Mouse (Mus musculus): ENCODE measurements around the gene Son. TPM values are rescaled to one million over a fixed set of nuclear protein-coding genes. Genes with fewer than 3 reads are reported as not detected.

Gene Son
- 542 and 583 TPM in 2 replicates for total RNA-seq (2017)

DNA sequence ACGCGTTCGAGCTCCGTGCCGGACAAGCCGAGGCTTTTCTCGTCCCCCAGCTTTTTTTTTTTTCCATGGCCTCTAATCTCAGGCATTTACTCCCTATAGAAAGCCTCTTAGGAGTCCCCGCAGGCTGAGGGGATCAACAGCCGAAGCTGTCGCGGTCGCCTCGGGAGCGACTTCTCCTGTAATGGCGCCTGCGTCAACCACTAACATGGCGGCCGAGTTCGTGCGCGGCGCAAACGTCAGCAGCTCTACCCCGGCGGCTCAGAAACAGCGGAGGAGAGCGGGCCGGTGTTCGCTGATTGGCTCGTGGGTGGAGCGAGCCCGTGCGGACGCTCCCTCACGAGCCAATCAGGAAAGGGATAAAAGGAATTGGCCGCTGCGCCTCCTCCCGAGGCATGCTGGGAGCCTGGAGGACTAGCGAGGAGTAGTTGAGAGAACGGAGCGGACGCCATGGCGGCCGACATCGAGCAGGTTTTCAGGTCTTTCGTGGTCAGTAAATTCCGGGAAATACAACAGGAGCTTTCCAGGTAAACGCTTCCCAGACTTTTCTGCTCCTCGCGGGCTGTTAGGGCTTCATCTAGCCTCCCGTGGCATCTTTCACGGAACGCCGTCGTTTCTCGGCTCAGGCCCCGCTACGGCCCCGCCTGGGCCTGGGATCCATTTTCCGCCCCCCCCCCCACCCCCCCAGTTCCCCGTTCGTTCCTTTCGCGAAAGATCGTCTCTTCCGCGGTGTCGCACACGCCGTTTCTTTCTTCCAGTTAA, at the start of gene Son:
Gene Son (plus strand): TSS at position 46 of the 759 bp plus-strand sequence.
- ATAC-seq (ENCODE audit: extremely low read depth, insufficient number of reproducible peaks, low FRiP score, poor library complexity, severe bottlenecking) = peak; percentile 93

DNA sequence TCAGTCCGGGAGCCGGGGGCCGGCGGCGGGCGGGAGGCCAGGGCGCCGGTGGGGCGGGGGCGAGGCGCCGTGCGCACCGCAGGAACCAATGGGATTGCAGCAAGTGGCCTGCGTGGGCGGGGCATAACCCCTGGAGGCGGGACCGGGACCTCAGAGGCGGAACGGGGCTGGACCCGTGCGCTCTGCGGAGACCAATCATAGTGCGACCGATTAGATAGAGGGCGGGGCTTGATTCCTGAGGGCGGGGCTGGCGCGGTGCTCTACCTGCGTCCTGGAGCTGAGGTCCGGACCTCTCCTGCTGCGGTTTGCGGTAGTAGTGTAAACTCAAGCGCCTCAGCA, 49.7 kb upstream of the Son start, which contains the start of gene Tmem50b:
Gene Tmem50b (minus strand): TSS at position 129 of the 339 bp plus-strand sequence.
- ATAC-seq (ENCODE audit: extremely low read depth, insufficient number of reproducible peaks, low FRiP score, poor library complexity, severe bottlenecking) = peak; percentile 95

DNA sequence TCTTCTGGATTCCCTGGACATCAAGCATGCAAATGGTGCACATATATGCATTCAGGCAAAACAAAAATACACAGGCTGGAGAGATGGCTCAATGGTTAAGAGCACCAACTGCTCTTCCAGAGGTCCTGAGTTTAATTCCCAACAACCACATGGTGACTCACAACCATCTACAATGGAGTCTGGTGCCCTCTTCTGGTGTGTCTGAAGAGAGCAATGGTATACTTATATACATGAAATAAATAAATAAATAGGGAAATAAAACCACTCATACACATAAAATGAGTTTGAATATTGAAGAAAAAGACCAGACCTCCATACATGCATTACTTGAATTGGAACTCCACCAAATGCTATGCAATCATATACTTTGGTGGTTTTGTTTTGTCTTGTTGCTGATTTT, 48.1 kb upstream of the Son start:
- ATAC-seq (ENCODE audit: extremely low read depth, insufficient number of reproducible peaks, low FRiP score, poor library complexity, severe bottlenecking) = no peak

DNA sequence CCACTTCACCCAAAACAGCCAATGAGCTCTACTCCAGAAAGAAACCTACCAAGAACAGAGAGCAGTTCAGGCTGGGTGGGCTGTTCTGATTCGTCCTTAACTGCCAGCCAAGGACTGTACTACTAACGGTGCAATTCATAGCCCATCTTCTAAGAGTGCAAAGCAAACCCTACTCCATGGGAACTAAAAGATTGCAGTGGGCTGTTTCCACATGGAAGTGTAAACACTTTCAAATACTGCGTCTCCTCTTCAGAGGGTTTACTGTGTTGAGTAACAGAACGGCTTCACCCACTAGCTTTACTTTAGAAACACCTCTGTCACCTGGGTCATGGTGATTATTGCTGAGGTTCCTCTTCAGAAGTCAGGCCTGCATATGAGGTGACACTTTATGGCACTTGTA, 46.2 kb upstream of the Son start:
- ATAC-seq (ENCODE audit: extremely low read depth, insufficient number of reproducible peaks, low FRiP score, poor library complexity, severe bottlenecking) = no peak

DNA sequence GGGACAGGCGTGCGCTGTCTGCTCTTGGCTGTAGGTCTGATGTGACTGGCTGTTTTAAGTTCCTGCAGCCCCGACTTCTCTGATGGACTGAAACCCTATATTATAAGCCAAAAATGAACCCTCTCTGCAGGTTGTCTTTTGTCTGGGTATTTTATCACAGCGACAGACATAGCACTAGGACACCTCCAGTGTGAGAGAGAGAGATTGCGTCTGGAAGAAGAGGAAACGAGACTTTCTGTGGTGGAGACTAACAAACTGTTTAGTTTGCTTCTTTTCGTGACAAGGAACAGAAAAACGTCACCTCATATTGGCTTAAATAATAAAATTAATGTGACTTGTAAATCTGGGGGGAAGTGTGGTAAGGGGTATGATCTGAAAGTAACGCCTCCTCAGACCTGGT, 45.6 kb upstream of the Son start:
- no peak for ATAC-seq (ENCODE audit: extremely low read depth, insufficient number of reproducible peaks, low FRiP score, poor library complexity, severe bottlenecking)

DNA sequence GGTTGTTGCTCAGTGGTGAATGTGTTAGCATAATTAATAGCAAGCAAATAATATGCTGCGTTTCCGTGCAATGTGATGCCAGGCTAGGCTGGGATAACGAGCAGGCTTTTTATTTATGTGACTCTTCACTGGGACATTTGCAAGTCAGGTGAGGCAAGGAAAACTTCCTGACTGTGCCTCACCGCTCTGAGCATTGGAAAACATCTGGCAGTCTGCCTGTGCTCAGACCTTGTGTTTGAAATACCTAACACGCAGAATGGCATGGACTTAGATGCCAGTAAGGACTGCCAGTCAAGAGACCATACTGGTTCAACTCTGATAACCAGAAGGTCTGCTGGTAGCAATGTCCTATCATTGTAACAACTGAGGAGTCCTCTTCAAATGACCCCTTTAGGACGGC, 42.1 kb upstream of the Son start:
- no peak for ATAC-seq (ENCODE audit: extremely low read depth, insufficient number of reproducible peaks, low FRiP score, poor library complexity, severe bottlenecking)

DNA sequence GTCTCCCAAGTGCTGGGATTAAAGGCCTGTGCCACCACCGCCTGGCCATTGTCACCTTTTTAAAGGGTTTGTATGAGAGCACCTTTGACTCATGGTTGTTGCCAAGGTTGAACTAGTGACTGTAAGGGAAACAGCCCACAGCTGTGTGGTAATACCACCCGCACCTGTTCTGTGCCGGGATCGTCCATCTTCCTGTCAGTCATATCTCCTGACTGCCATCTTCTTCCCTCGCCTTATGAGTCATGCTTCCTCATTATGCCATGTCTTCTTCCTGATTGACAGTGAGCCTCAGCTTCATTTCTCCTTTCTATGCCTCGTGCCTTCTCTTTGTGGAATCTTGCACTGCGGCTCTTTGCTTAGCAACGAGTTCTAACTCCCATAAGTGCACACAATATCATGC, 40.3 kb upstream of the Son start:
- peak; percentile 89 for ATAC-seq (ENCODE audit: extremely low read depth, insufficient number of reproducible peaks, low FRiP score, poor library complexity, severe bottlenecking)

DNA sequence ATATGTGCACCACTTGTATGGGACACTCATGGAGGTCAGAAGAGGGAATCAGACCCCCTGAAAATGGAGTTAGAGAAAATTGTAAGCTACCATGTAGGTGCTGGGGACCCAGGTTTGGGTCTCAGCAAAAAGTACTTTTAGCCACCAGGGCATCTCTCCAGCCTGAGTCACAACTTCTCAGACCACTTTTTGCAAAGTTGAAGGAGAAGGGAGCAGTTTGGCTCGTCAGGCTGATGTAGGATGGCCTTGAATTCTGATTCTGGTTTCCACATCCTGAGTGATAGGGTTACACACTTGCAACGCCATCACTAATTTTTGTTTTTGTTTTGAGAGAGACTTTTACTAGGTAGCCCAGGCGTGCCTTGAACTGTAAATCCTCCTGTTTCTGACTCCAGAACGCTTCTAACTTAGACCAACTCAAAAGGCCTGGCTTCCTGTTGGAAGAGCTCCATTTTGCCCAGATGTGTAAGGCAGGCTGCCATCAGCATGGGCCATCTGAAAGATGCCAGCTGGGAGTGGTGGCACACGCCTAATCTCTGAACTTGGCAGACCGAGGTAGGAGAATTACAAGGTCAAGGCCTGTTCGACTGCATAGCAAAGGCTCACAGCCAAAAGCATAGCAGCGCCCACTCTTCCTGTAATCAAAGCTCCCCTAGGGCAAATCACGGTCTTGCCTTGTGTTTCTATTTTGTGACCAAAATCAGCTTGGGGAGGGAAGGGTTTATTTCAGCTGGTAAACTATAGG, 37.6 kb upstream of the Son start:
- no peak for ATAC-seq (ENCODE audit: extremely low read depth, insufficient number of reproducible peaks, low FRiP score, poor library complexity, severe bottlenecking)

DNA sequence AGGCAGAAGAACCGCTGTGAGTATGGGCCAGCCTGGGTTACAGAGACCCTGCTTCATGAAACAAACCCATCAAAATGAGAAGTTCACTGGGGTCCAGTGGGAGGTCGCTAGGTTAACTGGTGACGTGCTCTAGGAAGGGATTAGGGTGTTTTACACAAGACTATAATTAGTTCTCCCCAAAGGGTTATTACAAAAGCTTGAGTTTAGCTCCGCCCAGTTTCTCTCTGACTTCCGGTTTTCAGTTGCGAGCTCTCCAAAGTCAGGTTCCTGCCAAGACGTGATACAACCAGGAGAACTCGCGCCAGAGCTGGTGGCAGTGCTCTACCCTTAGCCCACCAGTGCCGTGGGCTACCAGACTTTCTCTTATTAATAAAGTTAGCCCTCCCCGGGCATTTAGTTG, 36.1 kb upstream of the Son start:
- peak; percentile 39 for ATAC-seq (ENCODE audit: extremely low read depth, insufficient number of reproducible peaks, low FRiP score, poor library complexity, severe bottlenecking)

DNA sequence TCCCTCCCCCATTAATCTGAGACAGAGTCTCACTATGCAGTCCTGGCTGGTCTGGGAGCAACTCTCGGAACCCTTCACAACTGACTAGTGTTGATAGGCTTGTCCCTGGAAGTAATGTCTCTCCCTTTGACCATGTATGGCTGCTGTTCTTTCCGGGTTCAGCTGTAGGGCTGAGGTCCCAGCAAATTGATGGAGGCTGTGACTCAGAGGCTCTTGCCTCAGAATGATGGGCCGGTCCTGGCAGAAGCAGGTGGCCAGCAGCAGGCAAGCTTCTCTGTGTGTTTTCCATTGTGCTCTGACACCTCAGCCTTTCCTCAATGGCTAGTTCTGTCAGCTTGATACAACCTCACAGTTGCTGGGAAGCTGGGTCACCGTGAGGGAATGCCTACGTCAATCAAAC, 34.8 kb upstream of the Son start:
- ATAC-seq (ENCODE audit: extremely low read depth, insufficient number of reproducible peaks, low FRiP score, poor library complexity, severe bottlenecking) = peak; percentile 31; the same call in 1 of the 2 replicates

DNA sequence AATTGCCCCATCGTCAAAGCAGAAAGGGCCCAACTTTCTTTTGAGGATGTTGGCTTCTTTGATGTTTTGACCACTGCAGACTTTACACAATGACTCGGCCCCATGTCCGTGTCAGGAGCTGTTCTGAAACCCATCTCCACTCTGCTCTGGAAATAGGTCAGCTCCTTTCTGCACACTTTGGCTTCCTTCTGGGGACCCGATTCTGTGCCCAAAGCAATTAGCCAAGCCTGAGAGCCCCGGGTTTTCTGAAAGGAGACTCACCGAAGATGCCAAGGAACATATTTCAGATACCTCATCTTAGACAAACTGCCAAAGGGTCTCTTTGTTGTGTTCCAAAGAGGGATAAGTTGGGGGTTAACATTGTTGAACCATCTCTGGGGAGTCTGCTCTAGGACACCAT, 32.8 kb upstream of the Son start:
- ATAC-seq (ENCODE audit: extremely low read depth, insufficient number of reproducible peaks, low FRiP score, poor library complexity, severe bottlenecking) = no peak

DNA sequence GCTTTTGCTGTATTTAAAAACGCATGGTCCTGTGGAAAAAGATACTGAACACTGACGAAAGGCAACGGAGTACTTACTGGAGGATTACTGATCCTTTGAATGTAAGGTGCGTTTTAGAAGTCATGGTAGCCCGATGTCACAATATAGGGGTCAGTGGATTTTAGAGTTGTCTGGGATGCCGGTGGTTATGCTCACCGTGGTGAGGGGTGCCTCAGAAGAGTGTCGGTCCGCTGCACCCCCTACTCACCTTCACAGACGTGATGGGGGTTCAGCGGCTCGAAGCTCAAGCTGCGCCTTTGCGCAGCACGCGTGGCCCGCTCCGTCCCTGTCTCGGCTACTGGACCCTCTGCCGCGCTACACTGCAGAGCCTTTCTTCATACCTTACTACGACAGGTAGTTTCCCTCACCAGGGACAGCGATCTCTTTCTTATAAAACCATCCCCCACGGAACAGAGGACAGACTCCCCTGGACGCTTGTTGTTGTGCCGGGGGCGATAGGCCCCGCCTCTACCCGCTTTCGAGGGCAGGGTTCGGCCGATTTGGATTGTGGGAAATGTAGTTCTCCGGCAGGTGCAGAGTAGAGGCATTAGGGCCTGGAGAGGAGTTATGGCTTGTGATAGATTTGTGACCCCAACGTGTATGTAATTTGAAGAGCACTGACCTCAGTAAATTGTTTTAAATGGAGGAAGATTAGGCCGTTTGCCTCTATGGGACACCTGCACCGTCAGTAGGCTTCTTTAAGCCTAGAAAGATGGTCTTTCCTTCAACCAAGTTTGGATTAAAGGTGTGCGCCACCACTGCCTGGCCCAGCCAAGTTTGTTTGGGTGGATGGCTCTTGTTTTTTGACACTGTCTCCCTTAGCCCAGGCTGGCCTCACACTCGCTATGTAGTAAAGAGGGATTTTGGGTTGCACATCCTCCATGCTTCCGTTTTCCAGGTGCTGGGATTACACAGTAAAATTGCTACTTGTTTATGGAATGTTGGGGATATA, 28.5 kb upstream of the Son start, which contains the start of gene Dnajc28:
Gene Dnajc28 (minus strand): TSS at position 516 of the 991 bp plus-strand sequence.
- ATAC-seq (ENCODE audit: extremely low read depth, insufficient number of reproducible peaks, low FRiP score, poor library complexity, severe bottlenecking) = peak; percentile 90

DNA sequence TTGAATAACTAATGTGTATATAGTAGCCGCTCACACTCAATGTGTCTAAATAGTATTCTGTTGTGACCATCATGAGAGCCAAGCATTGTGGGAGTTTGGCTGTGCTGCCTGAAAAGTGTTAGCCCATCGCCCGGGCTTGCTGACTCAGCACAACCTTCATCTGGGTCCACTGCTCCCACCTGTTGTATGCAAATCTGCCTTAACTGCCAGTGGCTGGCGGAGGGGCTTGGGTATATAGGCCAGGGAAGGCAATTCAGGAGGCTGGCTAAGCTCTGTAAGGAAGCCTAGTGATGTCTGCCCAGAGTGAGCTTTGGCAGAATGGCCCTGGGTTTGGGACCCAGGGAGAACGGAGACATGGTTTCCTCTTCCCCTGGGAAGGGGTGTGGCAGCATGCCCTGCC, 27.1 kb upstream of the Son start:
- no peak for ATAC-seq (ENCODE audit: extremely low read depth, insufficient number of reproducible peaks, low FRiP score, poor library complexity, severe bottlenecking)

DNA sequence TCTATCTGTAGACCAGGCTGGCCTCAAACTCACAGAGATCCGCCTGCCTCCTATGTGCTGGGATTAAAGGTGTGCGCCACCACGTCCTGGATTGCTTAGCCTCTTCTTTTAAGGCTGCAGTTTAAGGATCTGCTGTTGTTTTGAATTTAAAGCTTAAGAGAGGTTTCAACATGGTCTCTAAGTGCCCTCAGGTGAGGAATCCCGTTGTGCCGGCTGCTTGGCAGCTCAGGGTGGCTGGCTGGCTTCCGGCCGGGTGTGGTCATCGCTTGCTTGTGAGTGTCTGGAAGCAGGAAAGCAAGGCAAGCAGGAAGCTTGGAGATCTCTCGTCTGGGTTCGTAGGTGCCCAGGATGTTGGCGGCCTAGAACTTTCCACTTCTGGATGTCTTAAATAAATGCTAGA, 26.3 kb upstream of the Son start:
- ATAC-seq (ENCODE audit: extremely low read depth, insufficient number of reproducible peaks, low FRiP score, poor library complexity, severe bottlenecking) = no peak

DNA sequence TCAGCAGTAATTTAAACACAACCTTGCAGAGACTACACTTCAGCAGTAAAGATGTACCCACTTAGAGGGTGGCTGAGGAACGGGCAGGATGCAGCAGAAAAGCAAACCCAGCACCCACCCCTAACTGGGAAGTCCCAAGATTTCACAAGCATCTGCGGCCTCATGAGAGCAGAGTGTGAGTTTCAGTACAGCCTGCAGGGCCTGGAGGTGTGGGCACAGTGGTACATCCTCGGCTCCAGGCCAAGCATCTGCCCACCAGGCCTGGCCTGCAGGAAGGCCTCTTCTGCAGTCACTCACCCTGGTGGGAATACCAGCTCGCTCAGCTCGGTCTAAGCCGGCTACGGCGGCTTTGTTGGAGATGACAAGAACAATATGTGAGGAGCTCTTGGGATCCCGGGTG, 24.2 kb upstream of the Son start:
- ATAC-seq (ENCODE audit: extremely low read depth, insufficient number of reproducible peaks, low FRiP score, poor library complexity, severe bottlenecking) = peak; percentile 56

DNA sequence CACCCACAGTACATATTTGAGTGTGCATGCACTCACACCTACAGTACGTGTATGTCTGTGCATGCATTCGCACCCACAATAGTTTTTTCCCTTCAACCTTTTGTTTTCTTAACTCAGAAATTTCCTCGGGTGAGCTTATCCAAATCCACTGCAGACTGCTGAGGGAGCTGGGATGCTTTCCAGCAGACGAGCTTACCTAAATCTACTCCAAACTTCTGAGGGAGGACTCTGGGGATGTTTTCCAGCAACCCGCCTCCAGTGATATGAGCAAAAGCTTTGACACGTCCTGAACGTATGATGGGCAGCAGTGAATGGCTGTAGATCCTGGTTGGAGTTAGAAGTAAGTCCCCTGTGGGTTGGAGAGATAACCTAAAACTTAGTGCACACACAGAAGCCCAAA, 19.5 kb upstream of the Son start:
- ATAC-seq (ENCODE audit: extremely low read depth, insufficient number of reproducible peaks, low FRiP score, poor library complexity, severe bottlenecking) = no peak

DNA sequence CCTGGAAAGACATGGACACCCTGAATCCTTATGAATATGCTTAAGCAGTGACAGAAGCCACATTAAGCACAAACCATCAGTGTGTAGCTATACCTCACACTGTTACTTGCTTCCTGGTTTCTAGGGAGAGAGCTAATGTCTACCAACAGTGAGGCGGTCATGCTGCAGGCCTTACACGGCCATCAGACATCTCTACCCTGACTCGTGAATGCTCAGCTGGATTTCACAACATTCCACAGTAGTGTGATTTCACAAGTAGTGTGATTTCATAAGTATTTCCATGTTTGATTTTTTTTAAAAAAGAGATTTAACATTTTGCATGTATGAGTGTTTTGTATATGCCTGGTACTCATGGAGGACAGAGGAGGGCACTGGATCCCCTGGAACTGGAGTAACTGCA, 18.6 kb upstream of the Son start:
- no peak for ATAC-seq (ENCODE audit: extremely low read depth, insufficient number of reproducible peaks, low FRiP score, poor library complexity, severe bottlenecking)

DNA sequence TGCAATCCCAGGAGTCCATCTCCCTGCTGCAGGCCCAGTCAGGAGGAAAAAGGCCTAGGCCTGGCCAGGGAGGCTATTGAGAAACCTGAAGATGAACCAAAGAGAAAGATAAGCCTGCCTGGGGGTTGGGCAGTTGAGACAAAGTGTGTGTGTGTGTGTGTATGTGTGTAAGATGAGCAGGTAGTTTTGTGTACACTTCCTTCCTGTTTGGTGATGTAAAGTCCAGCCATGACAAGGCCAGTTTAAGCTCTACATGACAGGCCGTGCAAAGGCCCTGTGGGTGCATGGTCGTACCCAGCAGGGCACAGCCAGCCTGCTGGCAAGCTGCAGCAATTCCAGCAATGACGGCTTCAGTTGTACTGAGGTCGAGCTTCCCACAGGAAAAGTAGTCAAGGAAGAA, 17.6 kb upstream of the Son start:
- ATAC-seq (ENCODE audit: extremely low read depth, insufficient number of reproducible peaks, low FRiP score, poor library complexity, severe bottlenecking) = peak; percentile 77

DNA sequence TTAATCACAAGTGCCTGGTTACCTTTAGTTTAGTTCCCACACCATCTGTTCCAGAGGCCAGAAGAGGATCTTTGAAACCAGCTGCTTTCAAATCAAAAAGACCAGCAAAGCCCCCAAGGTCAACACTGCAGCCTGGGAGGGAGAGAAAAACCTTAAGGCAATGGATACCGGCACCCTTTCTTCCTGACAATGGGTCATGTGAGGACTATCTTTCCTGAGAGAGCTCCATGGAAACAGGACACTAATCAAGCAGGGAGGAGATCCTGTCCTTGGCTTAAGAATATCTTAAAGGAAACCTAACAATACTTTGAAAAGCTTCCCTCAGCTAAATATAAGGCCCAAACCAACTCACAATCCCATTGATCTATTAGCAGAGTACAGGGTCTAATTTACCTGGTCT, 16.7 kb upstream of the Son start:
- ATAC-seq (ENCODE audit: extremely low read depth, insufficient number of reproducible peaks, low FRiP score, poor library complexity, severe bottlenecking) = no peak

Data from neutrophil, adult 5-6 weeks (primary cell).